In genomic region chr7:118533178-118533578, GRCm38 (mm10) we compare ENCODE assay signal across 8 mouse cellular contexts. TPM values are rescaled to one million over a fixed set of nuclear protein-coding genes. Genes with fewer than 3 reads are reported as not detected.
DNase-seq lines count a peak whose midpoint lies in the region; ATAC-seq and TF ChIP-seq lines count a peak whose summit lies in the region.

Coq7 (minus strand) TSS chr7:118533356.

- peak within 1 kb of the TSS; percentile 97 for H3K27ac ChIP-seq in forebrain, embryonic 11.5 days (ENCODE audit: low read depth, low read length)
- H3K27ac ChIP-seq in heart, embryonic 15.5 days, result peak within 1 kb of the TSS; percentile 98
- peak within 1 kb of the TSS; percentile 87 for H3K27ac ChIP-seq in liver, embryonic 12.5 days
- H3K27ac ChIP-seq in stomach, embryonic 16.5 days (ENCODE audit: low read length), result peak within 1 kb of the TSS; percentile 95

- peak within 1 kb of the TSS; percentile 60 for H3K4me2 ChIP-seq in forebrain, embryonic 11.5 days (ENCODE audit: low read depth, low read length, severe bottlenecking)
- peak within 1 kb of the TSS; percentile 80 for H3K4me2 ChIP-seq in heart, embryonic 15.5 days
- H3K4me2 ChIP-seq in liver, embryonic 12.5 days, result peak within 1 kb of the TSS; percentile 75
- H3K4me2 ChIP-seq in stomach, embryonic 16.5 days (ENCODE audit: low read depth, low read length), result peak within 1 kb of the TSS; percentile 83

- no peaks in the 10 kb centered on the region for H3K27me3 ChIP-seq in G1E (ENCODE audit: insufficient read depth, low read length)
- H3K27me3 ChIP-seq in forebrain, embryonic 11.5 days (ENCODE audit: control insufficient read depth, insufficient read depth, low read length), result no peaks in the 10 kb centered on the region
- H3K27me3 ChIP-seq in heart, embryonic 15.5 days, result no peaks in the 10 kb centered on the region
- H3K27me3 ChIP-seq in liver, embryonic 12.5 days (replicated peaks), result no peaks in the 10 kb centered on the region
- no peaks in the 10 kb centered on the region for H3K27me3 ChIP-seq in stomach, embryonic 16.5 days (ENCODE audit: control insufficient read depth, insufficient read depth, low read length)

- H3K9ac ChIP-seq in forebrain, embryonic 11.5 days (ENCODE audit: low read length), result peak within 1 kb of the TSS; percentile 81
- H3K9ac ChIP-seq in heart, embryonic 15.5 days, result peak within 1 kb of the TSS; percentile 82
- H3K9ac ChIP-seq in liver, embryonic 12.5 days, result peak within 1 kb of the TSS; percentile 76
- H3K9ac ChIP-seq in stomach, embryonic 16.5 days (ENCODE audit: low read length), result peak within 1 kb of the TSS; percentile 88

- no peaks in the 10 kb centered on the region for H3K9me3 ChIP-seq in G1E (replicated peaks)
- H3K9me3 ChIP-seq in forebrain, embryonic 11.5 days (ENCODE audit: control insufficient read depth, low read length), result no peaks in the 10 kb centered on the region
- H3K9me3 ChIP-seq in heart, embryonic 15.5 days (replicated peaks), result no peaks in the 10 kb centered on the region
- no peaks in the 10 kb centered on the region for H3K9me3 ChIP-seq in liver, embryonic 12.5 days (replicated peaks)
- no peaks in the 10 kb centered on the region for H3K9me3 ChIP-seq in stomach, embryonic 16.5 days (replicated peaks; ENCODE audit: control insufficient read depth, low read length)

- H3K4me1 ChIP-seq in G1E (ENCODE audit: insufficient read depth, low read depth, low read length), result 0 out of 2 replicates have a peak, but pooled peaks cover 3% of the 10 kb centered on the region
- H3K4me1 ChIP-seq in forebrain, embryonic 11.5 days (replicated peaks; ENCODE audit: control insufficient read depth, insufficient read depth, low read length), result no peaks in the 10 kb centered on the region
- peaks cover 10% of the 10 kb centered on the region; the same call in 1 of the 2 replicates for H3K4me1 ChIP-seq in heart, embryonic 15.5 days (replicated peaks)
- H3K4me1 ChIP-seq in liver, embryonic 12.5 days, result peaks cover 22% of the 10 kb centered on the region
- peaks cover 5% of the 10 kb centered on the region for H3K4me1 ChIP-seq in stomach, embryonic 16.5 days (ENCODE audit: control insufficient read depth, insufficient read depth, low read length)

- DNase-seq in G1E (ENCODE audit: low spot score), result peak; percentile 94
- DNase-seq in c-Kit-positive CD71-positive TER-119-positive erythroid progenitor cells, embryonic 14.5 days (ENCODE audit: low spot score), result peak; percentile 99
- DNase-seq in forebrain, embryonic 11.5 days (ENCODE audit: low spot score), result peak; percentile 96
- peak; percentile 97 for DNase-seq in kidney, postnatal 14 days
- peak; percentile 100 for DNase-seq in naive thymus-derived CD4-positive, alpha-beta T cell, adult 2 months (ENCODE audit: low read depth)

- TF ChIP-seq CTCF in G1E (IDR thresholded peaks at IDR 0.05; ENCODE audit: low read depth, low read length), result no peak

- under 1% methylated on average over 31 of the region's 31 CpGs for WGBS in forebrain, embryonic 11.5 days
- WGBS in heart, embryonic 15.5 days, result under 1% methylated on average over 31 of the region's 31 CpGs
- WGBS in liver, embryonic 12.5 days (ENCODE audit: insufficient replicate concordance), result under 1% methylated on average over 31 of the region's 31 CpGs
- 1% methylated on average over 31 of the region's 31 CpGs for WGBS in stomach, embryonic 16.5 days

- peak within 1 kb of the TSS; percentile 77 for H3K4me3 ChIP-seq in G1E (ENCODE audit: low read depth, low read length)
- H3K4me3 ChIP-seq in forebrain, embryonic 11.5 days (ENCODE audit: low read depth, low read length), result peak within 1 kb of the TSS; percentile 68
- peak within 1 kb of the TSS; percentile 80 for H3K4me3 ChIP-seq in heart, embryonic 15.5 days
- H3K4me3 ChIP-seq in liver, embryonic 12.5 days, result peak within 1 kb of the TSS; percentile 78
- peak within 1 kb of the TSS; percentile 75 for H3K4me3 ChIP-seq in stomach, embryonic 16.5 days (replicated peaks; ENCODE audit: low read length)

- peaks cover 24% of the 10 kb centered on the region for H3K36me3 ChIP-seq in G1E (replicated peaks)
- H3K36me3 ChIP-seq in forebrain, embryonic 11.5 days (ENCODE audit: control insufficient read depth, insufficient read depth, low read length), result no peaks in the 10 kb centered on the region
- peaks cover 7% of the 10 kb centered on the region for H3K36me3 ChIP-seq in heart, embryonic 15.5 days
- H3K36me3 ChIP-seq in liver, embryonic 12.5 days, result peaks cover 7% of the 10 kb centered on the region
- no peaks in the 10 kb centered on the region for H3K36me3 ChIP-seq in stomach, embryonic 16.5 days (ENCODE audit: control insufficient read depth, insufficient read depth, low read length)

- ATAC-seq in G1E (ENCODE audit: extremely low read depth, insufficient number of reproducible peaks, low FRiP score, poor library complexity, severe bottlenecking), result peak; percentile 82
- ATAC-seq in forebrain, embryonic 11.5 days (replicated peaks; ENCODE audit: low FRiP score), result peak; percentile 99
- peak; percentile 99 for ATAC-seq in heart, embryonic 15.5 days (replicated peaks; ENCODE audit: insufficient number of reproducible peaks, insufficient read depth, low FRiP score, low read depth)
- peak; percentile 99 for ATAC-seq in liver, embryonic 12.5 days
- peak; percentile 99 for ATAC-seq in stomach, embryonic 16.5 days (ENCODE audit: insufficient read depth, low FRiP score)

RNA-seq across cellular contexts. Expression of gene Coq7, which starts in this region (rescaled TPM):
- 10.4 and 12.9 TPM in 2 replicates for total RNA-seq in G1E (2014; fragmentation: Nextera tagmentation)
- total RNA-seq in G1E (2017), result 29.4 and 32.3 TPM in 2 replicates
- polyA plus RNA-seq in G1E (2012), result 27.5 and 30.4 TPM in 2 replicates
- polyA plus RNA-seq in forebrain, embryonic 11.5 days (2014; fragmentation: Nextera tagmentation; extraction: Ambion mirVana), result 105 and 121 TPM in 2 replicates
- polyA plus RNA-seq in heart, embryonic 15.5 days (2015; fragmentation: Nextera tagmentation; extraction: Ambion mirVana), result 153 TPM in 2 replicates
- 62.9 and 64.4 TPM in 2 replicates for polyA plus RNA-seq in liver, embryonic 12.5 days (2016; fragmentation: Nextera tagmentation; extraction: Ambion mirVana)
- polyA plus RNA-seq in stomach, embryonic 16.5 days (2015; fragmentation: Nextera tagmentation; extraction: Ambion mirVana), result 88.7 and 90.9 TPM in 2 replicates

Comparison
In these comparisons a context has a peak if more than half of its experiments do, and no peak if none do; other contexts are left out.
1. Peak in every context shown above with its lines: DNase-seq, ATAC-seq, H3K4me3 ChIP-seq and H3K27ac ChIP-seq.